Mouse (Mus musculus) E14TG2a.4 (cell line): ENCODE measurements around the gene Armh4.

Source experiments
- H3K27me3 ChIP-seq: 2 replicates; pipeline ENCODE4 v1.6.1; 2014; ENCODE audit warnings: low read length, control low read depth; ENCODE audit not compliant: insufficient read depth
- H3K36me3 ChIP-seq: 2 replicates; pipeline ENCODE4 v1.6.1; 2014; ENCODE audit warnings: low read length, control low read depth; ENCODE audit not compliant: insufficient read depth
- H3K4me1 ChIP-seq: replicated peaks from 2 replicates; pipeline ENCODE4 v1.6.1; 2014; ENCODE audit warnings: low read depth, low read length, control low read depth
- H3K4me3 ChIP-seq: replicated peaks from 2 replicates; pipeline ENCODE4 v1.5.1; 2014; ENCODE audit warnings: mild to moderate bottlenecking, low read length
- H3K9me3 ChIP-seq: 2 replicates; pipeline ENCODE4 v1.6.1; 2014; ENCODE audit warnings: low read length, control low read depth
- CTCF ChIP-seq: conservative IDR thresholded peaks from 2 replicates; pipeline ENCODE4 v1.5.1; 2014; ENCODE audit warnings: low read length
- NANOG ChIP-seq: IDR thresholded peaks from 2 replicates; pipeline ENCODE4 v1.6.1; 2014; ENCODE audit warnings: borderline replicate concordance, low read length, mixed read lengths
- POU5F1 ChIP-seq: IDR thresholded peaks from 2 replicates; pipeline ENCODE4 v1.6.1; 2014; ENCODE audit warnings: low read length, borderline replicate concordance

The Armh4 gene

DNA sequence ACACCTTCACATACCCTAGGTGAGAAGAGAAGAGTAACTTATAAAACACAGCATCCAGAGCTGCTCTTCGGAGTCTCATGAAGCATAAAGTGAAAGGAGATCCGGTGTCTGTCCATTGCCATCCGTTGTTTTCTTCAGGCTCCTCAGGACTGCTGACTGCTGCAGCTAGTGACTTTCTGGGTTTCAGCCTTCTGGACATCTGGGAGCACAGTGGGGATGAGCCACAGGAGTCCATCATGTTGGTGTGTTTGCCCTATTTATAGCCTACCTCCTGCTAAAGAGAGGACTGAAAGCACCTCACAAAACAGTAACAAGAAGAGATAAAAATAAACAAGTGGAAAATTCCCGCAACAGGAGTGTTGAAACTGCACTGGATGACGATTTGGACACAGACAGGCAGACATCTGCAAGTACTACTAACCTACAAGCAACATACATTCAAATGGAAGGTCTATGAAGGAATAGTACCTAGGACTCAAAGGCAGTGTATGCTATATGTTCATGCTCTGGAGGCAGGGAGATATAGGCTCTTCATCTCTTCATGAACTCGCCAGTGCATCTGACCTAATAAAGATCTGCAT is 39.1 kb downstream of the Armh4 start:
- Histone ChIP-seq H3K36me3 (no peaks in the 10 kb centered on the region), H3K27me3 (no peaks in the 10 kb centered on the region), H3K4me3 (no peak overlapping the region), H3K9me3 (no peaks in the 10 kb centered on the region), H3K4me1 (no peaks in the 10 kb centered on the region)
- TF ChIP-seq POU5F1 = no peak
- TF ChIP-seq CTCF = no peak
- no peak for TF ChIP-seq NANOG

- H3K36me3 ChIP-seq = no peaks in the 10 kb centered on the region
- no peak for TF ChIP-seq CTCF
- TF ChIP-seq POU5F1 = no peak
- TF ChIP-seq NANOG = no peak
- no peaks in the 10 kb centered on the region for H3K4me1 ChIP-seq
- H3K9me3 ChIP-seq = no peaks in the 10 kb centered on the region
- no peaks in the 10 kb centered on the region for H3K27me3 ChIP-seq
- H3K4me3 ChIP-seq = no peak overlapping the region
Observed at GRCm38 (mm10) chr14:49739328-49739727, 43.9 kb downstream of the Armh4 start.

DNA sequence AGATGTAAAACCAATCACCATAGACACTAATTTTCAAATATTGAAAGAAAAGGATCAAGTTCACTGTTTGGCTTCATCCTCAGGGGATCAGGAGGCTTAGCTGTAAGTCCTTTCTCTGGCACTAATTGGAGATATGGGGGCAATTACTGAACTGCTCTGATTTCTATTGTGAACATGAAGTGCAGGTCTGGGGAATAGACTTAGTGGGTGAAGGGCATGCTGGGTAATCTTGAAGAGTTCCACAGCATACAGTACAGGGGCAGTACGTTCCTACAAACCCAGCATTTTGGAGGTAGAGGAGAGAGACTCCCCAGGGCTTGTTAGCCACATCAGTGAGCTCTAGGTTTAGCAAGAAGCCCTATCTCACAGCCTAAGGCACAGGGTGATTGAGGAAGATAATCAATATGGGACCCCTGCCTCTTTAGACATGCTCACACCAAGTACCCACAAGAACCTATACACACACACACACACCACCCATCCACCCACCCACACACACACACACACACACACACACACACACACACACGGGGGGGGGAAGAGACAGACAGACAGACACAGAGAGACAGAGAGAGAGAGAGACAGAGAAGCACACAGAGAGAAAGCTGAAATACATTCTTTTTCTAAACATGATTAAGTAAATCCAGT is 44.6 kb downstream of the Armh4 start:
- H3K27me3 ChIP-seq = no peaks in the 10 kb centered on the region
- H3K4me1 ChIP-seq = no peaks in the 10 kb centered on the region
- TF ChIP-seq POU5F1 = no peak
- no peak for TF ChIP-seq NANOG
- no peak for TF ChIP-seq CTCF
- no peaks in the 10 kb centered on the region for H3K36me3 ChIP-seq
- no peak overlapping the region for H3K4me3 ChIP-seq
- H3K9me3 ChIP-seq = no peaks in the 10 kb centered on the region

DNA sequence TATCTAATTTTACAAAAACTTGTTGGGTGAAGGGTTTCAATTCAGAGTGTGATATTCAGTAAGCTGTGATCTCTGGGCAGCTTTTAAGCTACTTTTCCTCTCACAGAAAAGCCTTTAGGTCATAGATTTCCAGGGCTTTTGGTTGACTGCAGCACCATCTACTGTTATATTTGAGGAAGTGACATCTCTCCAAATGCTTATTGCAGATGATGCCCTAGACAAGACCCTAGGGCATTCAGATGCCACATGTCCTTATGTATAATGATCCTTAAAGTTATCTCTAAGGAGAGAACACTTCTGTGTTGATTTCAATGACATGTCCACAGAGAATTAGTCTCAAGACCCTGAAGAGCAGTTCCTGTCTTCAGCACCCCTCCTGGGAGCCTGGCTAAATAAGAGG is 49.2 kb downstream of the Armh4 start:
- Histone ChIP-seq H3K4me1 (no peaks in the 10 kb centered on the region), H3K4me3 (no peak overlapping the region), H3K9me3 (no peaks in the 10 kb centered on the region), H3K27me3 (no peaks in the 10 kb centered on the region), H3K36me3 (no peaks in the 10 kb centered on the region)
- TF ChIP-seq NANOG = no peak
- TF ChIP-seq CTCF = peak; percentile 30; the same call in 1 of the 2 replicates
- TF ChIP-seq POU5F1 = no peak

DNA sequence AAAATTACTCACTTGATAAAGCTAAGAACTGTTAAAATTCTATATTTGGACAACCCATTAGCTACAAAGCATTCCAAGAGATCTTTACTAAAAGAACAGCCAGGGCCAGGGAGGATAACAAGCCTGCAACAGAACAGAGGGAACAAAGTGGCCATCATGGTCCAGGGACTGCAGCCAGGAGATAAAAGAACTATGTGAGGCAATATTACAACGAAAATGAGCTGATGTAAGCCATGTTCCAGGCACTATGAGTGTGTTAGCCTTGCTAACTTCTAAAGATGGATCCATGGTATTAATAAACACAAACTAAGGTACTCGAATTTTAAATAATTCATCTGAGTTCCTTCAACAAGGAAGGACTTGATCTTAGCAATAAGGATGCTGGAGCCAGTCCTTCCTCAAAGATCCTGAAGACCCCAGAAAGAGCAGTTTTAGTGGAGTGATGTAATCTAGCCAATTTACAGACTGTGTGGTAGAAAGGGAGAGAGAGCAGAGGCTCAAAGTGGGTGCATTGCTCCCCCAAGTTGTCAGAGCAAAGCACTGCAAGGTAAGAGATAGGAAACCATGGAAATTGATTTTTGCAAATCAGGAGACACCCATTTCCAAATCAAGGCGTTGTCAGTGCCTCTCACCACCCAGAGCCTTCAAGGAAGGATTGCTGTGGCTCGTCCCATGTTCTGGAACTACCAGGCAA is 59.7 kb downstream of the Armh4 start:
- Histone ChIP-seq H3K4me3 (no peak overlapping the region), H3K4me1 (no peaks in the 10 kb centered on the region; the same call in 1 of the 2 replicates), H3K9me3 (no peaks in the 10 kb centered on the region), H3K27me3 (no peaks in the 10 kb centered on the region), H3K36me3 (no peaks in the 10 kb centered on the region)
- TF ChIP-seq POU5F1 = no peak
- TF ChIP-seq NANOG = no peak
- TF ChIP-seq CTCF = peak; percentile 25; the same call in 1 of the 2 replicates

DNA sequence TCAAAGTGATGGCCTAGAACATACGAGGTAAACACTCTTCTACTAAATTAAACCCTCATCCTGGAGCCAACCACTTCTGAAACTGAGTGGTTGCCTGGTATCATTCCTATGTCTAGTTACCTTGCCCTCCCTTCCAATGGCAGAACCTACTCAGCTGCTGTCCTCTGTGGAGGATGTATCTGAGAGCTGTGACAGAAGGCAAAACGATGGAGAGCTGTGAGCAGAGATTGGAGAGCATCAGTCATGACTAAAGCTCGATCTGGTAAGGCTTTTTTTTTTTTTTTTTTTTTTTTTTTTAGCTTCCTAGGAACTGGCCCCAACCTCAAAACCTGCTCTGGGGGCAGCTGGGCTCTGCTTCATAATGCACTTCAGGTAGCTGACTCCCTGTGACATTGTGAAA is 60.4 kb downstream of the Armh4 start:
- no peak for TF ChIP-seq NANOG
- TF ChIP-seq CTCF = no peak
- TF ChIP-seq POU5F1 = no peak
- Histone ChIP-seq H3K4me1 (no peaks in the 10 kb centered on the region; the same call in 1 of the 2 replicates), H3K27me3 (no peaks in the 10 kb centered on the region), H3K36me3 (no peaks in the 10 kb centered on the region), H3K9me3 (no peaks in the 10 kb centered on the region), H3K4me3 (no peak overlapping the region)

DNA sequence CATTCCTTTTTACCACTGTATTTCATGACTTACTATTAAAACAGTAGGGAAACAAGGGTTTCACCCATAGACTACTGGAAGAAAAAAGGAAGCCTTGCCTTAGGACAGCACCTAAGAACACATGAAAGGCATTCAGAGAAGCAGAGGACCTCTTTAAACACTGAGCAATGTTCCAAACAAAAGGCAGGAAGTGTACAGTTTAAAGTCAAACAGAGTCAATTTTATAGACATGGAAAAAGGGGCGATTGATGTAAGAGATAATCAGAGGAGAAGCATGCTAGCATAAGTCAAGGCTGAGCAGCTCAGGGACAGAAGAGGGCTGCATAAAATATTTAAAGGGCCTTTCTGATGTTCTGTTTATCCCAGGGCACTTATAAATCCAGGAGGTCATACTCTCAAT is 61.9 kb downstream of the Armh4 start:
- Histone ChIP-seq H3K36me3 (no peaks in the 10 kb centered on the region), H3K4me1 (no peaks in the 10 kb centered on the region; the same call in 1 of the 2 replicates), H3K4me3 (no peak overlapping the region), H3K27me3 (no peaks in the 10 kb centered on the region), H3K9me3 (no peaks in the 10 kb centered on the region)
- no peak for TF ChIP-seq POU5F1
- TF ChIP-seq NANOG = no peak
- no peak for TF ChIP-seq CTCF

DNA sequence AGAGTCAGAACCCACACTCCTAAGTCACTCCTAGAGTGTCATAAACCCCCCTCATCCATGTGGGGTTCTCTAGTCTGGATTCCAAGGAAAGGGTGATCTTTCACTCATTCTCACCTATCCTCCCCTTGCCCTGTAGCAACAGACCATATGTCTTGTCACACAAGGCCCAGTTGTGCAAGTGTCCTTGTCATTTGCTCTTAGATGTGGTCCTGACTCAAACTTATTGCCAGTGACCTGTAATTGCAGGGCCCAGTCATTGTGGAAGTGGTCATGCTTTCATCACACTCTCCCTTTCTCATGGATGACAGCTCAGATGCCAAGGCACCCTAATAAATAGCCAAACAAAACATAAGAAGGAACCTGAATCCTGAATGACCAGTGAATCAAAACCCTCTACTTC is 63.5 kb downstream of the Armh4 start:
- no peaks in the 10 kb centered on the region for H3K27me3 ChIP-seq
- H3K36me3 ChIP-seq = no peaks in the 10 kb centered on the region
- TF ChIP-seq CTCF (no peak), NANOG (no peak), POU5F1 (no peak)

More for the DNA sequence above, 63.5 kb downstream of the Armh4 start:
- Histone ChIP-seq H3K4me3 (no peak overlapping the region), H3K9me3 (no peaks in the 10 kb centered on the region), H3K4me1 (no peaks in the 10 kb centered on the region; the same call in 1 of the 2 replicates)
